Mouse (Mus musculus): Measurements from ENCODE around the gene Nipsnap2.

DNA sequence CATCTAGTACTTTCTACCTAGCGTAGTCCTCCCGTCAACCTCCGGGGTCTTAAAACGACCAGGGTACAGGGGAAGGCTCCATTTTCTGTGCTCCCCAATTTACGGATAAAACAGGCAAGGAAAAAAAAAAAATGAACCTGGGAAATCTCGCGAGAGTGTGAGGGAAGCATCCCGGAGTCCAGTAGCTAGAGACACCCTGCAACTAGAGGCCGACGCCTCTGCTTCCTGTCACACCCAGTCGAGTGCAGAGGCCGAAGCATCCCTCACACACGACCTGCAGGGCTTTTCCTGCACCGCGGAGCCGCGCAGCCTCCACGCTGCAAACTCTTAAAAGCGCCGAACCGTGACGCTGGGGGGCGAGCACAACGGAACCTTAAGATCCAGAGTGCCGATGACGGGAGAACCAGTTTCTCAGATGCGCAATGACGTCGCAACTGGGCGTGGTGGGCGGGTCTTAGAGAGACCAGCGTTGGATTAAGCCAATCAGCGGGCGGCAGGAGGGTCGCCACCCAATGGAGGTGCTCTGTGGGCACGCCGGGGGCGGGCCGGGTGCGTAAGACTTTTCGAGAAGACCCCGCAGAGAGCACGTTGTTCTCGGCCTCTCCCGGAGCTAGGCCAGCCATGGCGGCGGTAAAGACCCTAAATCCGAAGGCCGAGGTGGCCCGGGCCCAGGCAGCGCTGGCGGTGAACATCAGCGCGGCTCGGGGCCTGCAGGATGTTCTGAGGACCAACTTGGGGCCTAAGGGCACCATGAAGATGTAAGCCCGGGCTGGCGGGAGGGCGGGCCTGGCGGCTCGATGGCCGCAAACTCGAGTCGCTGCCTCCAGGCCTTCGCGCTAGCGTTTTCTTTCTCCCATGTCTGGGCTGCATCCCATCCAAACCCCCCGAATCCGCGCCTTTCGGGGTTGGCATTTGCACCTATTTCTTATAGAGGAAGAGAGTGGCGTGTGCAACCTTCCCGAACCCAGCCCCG is 62.2 kb downstream of the Nipsnap2 start, which contains the start of gene Psph:
- TF ChIP-seq CTCF (IDR thresholded peaks at IDR 0.05) = peak; percentile 26; the same call in 1 of the 2 replicates
- TF ChIP-seq EP300 (IDR thresholded peaks at IDR 0.05) = peak; percentile 87
